Mouse (Mus musculus) G1E-ER4 (cell line): ENCODE data around the gene Gtsf1. TPM values are rescaled to one million over a fixed set of nuclear protein-coding genes. Genes with fewer than 3 reads are reported as not detected.

Experiments
- GATA1 ChIP-seq: IDR thresholded peaks from one replicate; pipeline ENCODE4 v1.8.0; 2012; ENCODE audit warnings: low read length, inconsistent platforms
- polyA plus RNA-seq: library from polyadenylated mRNA; stranded (reverse); fragments of >175 nt; gene quantifications from 2 replicates; pipeline ENCODE4 v1.2.3, GENCODE M21; 2012

Gene Gtsf1
- polyA plus RNA-seq, 1 experiment, result not detected

GRCm38 (mm10) chr15:103365471-103366375 is 64.5 kb downstream of the Gtsf1 start:
- TF ChIP-seq GATA1, result no peak

- TF ChIP-seq GATA1, result no peak
Observed at GRCm38 (mm10) chr15:103364761-103365160, 65.5 kb downstream of the Gtsf1 start.

GRCm38 (mm10) chr15:103363809-103364208 is 66.5 kb downstream of the Gtsf1 start:
- TF ChIP-seq GATA1, result no peak

- TF ChIP-seq GATA1, result no peak
Observed at GRCm38 (mm10) chr15:103362950-103363349, 67.3 kb downstream of the Gtsf1 start.

- peak; percentile 37 for TF ChIP-seq GATA1
Observed at GRCm38 (mm10) chr15:103362333-103362732, 67.9 kb downstream of the Gtsf1 start.

- no peak for TF ChIP-seq GATA1
Observed at GRCm38 (mm10) chr15:103361269-103361668, 69.0 kb downstream of the Gtsf1 start.

GRCm38 (mm10) chr15:103359869-103360602 is 70.2 kb downstream of the Gtsf1 start:
- TF ChIP-seq GATA1, result no peak

GRCm38 (mm10) chr15:103359122-103359510 is 71.2 kb downstream of the Gtsf1 start:
- no peak for TF ChIP-seq GATA1

GRCm38 (mm10) chr15:103358278-103359121 is 71.8 kb downstream of the Gtsf1 start:
- TF ChIP-seq GATA1, result no peak

GRCm38 (mm10) chr15:103357817-103358216 is 72.5 kb downstream of the Gtsf1 start:
- TF ChIP-seq GATA1, result no peak

- TF ChIP-seq GATA1, result no peak
Observed at GRCm38 (mm10) chr15:103356130-103356529, 74.1 kb downstream of the Gtsf1 start.

GRCm38 (mm10) chr15:103355420-103355819 is 74.8 kb downstream of the Gtsf1 start:
- TF ChIP-seq GATA1, result no peak

- no peak for TF ChIP-seq GATA1
Observed at GRCm38 (mm10) chr15:103354690-103355089, 75.6 kb downstream of the Gtsf1 start.

- TF ChIP-seq GATA1, result no peak
Observed at GRCm38 (mm10) chr15:103353511-103354256, 76.6 kb downstream of the Gtsf1 start.

GRCm38 (mm10) chr15:103352856-103353255 is 77.4 kb downstream of the Gtsf1 start:
- TF ChIP-seq GATA1, result no peak

Other genes starting within 250 kb of the Gtsf1 start
- gene Cbx5, start 190.7 kb downstream of the Gtsf1 start, polyA plus RNA-seq, result 3.1 and 4.0 TPM in 2 replicates
- gene Hnrnpa1, start 190.0 kb downstream of the Gtsf1 start, polyA plus RNA-seq, result 83.3 and 173 TPM in 2 replicates
- gene Nfe2, start 172.1 kb downstream of the Gtsf1 start, polyA plus RNA-seq, result 147 and 163 TPM in 2 replicates
- gene Copz1, start 157.8 kb downstream of the Gtsf1 start, polyA plus RNA-seq, result 80.1 and 98.2 TPM in 2 replicates
- gene Gpr84, start 119.9 kb downstream of the Gtsf1 start, polyA plus RNA-seq, result 0.04 TPM in 1 of 2 replicates, not detected in the other
- gene Zfp385a, start 90.4 kb downstream of the Gtsf1 start, polyA plus RNA-seq, result 557 and 673 TPM in 2 replicates
- not detected in 2 replicates for gene Itga5, start 63.7 kb downstream of the Gtsf1 start, polyA plus RNA-seq
- gene Gtsf2, start 18.0 kb upstream of the Gtsf1 start, polyA plus RNA-seq, result not detected in 2 replicates
- 0.79 and 1.1 TPM in 2 replicates for gene Nckap1l, start 23.3 kb upstream of the Gtsf1 start, polyA plus RNA-seq
- gene Pde1b, start 72.6 kb upstream of the Gtsf1 start, polyA plus RNA-seq, result 0.22 and 0.29 TPM in 2 replicates
- not detected in 2 replicates for gene Ppp1r1a, start 107.5 kb upstream of the Gtsf1 start, polyA plus RNA-seq
- not detected in 2 replicates for gene Glycam1, start 134.6 kb upstream of the Gtsf1 start, polyA plus RNA-seq